Mouse (Mus musculus): Measurements from ENCODE around the gene Dennd1c.

Gene Dennd1c

GRCm38 (mm10) chr17:57078336-57078735 is at the start of gene Dennd1c:
Gene Dennd1c, minus strand, starts transcription at chr17:57078514.
- DNase-seq: no peak

DNA sequence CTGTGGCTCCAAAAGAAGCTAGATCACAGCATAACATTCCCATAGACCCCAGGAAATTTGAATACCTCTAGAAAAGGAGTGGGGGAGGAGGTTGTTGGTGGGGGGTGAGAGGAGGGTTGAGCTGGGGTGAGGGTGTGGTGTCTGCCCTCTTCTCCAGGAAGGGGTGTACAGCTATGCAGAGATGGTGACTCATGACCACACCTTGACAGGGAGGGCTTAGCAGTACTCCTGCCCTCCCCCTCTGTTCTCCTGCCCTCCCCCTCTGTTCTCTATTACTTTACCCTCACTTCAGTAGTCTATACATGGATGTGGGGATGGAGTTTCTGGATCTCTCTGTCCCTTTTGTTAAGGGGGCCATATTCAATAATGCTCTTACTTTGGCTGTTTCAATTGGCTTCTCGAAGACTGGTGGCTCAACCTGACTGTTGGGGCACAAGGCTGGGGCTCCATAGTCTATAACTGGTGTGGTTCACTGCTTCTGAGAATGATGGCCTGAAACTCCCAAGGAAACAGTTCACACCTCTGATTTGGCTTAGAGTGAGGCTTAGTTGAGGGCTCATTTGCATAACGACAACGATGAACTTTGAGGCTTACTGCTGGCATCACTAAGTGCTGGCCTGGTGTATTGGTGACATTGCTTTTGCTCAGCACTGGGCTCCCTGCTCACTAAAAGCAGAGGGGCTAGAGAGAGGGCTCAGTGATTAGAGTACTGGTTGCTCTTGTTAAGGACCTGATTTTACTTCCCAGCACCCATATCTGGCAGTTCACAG is 47.7 kb upstream of the Dennd1c start:
- no peak for DNase-seq

GRCm38 (mm10) chr17:57124792-57125191 is 46.5 kb upstream of the Dennd1c start:
- no peak for DNase-seq

DNA sequence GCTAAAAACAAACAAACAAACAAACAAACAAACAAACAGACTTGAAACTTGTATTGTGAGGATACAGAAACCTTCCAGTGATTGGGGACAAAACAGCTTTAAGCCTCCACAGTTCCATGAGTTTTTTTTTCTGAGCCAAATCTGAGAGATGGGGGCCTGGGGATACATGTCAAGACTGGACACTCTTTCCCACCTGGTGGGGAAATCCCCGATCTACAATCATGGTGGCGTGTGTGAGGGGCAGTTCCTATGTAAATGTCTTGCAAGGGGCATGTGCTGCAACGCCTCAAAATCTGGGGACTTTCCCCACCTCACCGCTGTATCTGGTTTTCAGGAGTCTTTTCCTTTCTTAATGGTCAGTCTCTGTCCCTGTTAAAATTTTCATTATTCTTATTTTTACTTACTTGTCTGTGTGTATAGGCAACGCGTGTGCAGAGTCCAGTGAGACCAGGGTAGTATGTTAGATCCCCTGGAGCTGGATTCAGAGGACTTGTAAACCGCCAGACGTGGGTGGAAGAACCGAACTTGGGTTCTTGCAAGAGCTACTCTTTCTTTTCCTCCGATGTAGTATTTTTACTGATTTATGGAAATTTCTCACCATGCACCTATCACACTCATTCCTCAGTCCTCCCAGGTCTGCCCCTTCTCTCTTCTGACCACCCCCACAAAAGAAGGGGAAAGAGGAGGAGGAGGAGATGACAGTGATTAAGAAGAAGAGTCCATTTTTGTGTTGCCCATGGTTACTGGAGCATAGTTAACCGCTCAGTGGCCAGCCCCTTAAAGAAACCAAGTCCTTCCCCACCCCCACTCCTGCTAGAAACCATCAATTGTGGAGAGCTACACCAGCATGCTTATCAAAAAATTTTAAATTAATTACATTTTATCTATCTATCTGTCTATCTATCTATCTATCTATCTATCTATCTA is 45.1 kb upstream of the Dennd1c start:
- DNase-seq: no peak

DNA sequence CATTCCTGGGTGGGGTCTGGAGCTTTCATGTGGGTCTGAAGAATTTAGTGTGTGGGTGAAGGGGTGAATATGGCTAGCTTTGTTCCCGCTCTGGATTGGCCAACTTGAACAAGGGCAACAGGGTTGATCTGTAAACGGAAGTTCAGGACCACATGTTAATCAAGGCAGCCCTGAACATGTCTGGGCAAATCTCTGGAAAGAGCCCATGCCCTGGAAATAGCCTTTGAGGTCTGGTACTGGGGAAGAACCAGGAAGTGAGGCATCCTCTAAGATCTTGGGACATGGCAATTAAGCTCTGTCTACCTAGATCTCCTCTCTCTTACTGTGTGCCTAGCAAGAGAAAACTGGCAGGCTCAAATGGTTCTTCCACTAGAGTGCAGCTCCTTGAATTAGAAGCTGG is 43.5 kb upstream of the Dennd1c start:
- no peak for DNase-seq

DNA sequence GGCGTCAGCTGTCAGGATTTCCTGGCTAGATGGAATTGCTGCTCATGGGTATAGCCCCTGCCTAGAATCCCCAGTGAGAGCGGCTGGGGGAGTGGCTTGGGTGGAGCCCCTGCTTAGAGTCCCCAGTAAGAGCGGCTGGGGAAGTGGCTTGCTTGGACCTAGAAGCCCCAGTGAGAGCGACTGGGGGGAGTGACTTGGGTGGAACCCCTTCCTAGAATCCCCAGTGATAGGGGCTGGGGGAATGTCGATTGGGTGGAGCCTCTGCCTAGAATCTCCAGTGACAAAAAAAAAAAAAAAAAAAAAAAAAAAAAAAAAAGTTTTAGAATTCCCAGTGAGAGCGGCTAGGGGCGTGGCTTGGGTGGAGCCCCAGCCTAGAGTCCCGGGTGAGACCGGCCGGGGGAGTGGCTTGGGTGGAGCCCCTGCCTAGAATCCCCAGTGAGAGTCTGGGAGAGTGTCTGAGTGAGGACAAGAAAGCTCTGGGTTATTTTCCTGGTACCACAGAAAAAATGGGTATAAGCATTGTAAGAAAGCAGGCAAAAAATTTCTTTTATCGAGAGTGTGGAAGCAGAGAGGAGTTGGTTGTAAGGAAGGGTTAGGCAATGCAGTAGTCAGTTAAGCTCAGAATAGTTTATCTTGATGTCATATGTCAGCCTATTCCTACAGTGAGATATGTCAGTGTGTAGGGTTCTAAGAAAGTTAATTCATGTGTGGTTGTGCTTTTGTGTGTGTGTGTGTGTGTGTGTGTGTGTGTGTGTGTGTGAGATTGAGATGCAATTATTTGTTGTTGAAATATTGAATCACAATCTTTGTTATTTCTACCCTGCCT is 40.4 kb upstream of the Dennd1c start:
- DNase-seq: no peak

GRCm38 (mm10) chr17:57116801-57117200 is 38.5 kb upstream of the Dennd1c start:
- no peak for DNase-seq

- DNase-seq: no peak
Observed at GRCm38 (mm10) chr17:57112768-57113474, 34.6 kb upstream of the Dennd1c start.

DNA sequence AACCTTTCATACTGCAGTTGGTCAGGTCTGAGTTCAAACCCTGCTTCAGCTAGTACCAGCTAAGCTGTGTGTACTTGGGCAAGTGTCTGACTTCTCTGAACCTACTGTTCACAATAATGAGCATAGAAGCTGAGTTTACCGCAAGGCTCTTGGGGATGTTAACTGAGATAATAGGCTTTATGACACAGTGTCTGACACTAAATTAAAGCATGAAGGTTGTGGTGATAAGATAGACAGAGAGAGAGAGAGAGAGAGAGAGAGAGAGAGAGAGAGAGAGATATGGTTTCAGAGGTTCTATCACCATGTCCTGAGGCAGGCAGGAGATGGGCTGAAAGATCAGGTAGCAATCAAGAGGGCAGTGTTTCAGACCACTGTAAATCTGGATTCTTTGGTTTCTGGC is 31.7 kb upstream of the Dennd1c start:
- DNase-seq: no peak

DNA sequence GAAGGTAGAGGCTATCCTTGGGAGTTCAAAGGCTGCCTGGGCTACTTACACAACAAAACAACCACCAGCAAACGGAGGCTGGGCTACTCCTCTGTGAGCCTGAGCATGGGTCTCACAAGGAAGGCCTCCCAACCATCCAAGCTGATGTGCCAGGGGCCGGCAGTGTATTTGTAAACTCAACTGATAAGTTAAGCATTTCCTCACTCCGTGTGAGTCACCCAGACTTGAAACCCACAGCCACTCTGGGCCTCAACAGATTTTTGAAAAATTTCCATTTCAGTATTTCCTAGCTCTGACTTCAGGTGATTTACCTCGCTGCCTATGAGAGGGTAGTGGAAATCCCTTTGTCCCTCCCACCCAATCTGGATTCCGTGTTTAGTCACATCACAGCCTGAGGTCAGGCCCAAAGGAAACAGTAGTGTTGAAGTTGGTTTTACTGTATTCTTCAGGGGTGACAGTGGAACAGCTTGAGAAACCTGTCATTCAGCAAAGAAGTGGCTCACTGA is 30.4 kb upstream of the Dennd1c start:
- no peak for DNase-seq

DNA sequence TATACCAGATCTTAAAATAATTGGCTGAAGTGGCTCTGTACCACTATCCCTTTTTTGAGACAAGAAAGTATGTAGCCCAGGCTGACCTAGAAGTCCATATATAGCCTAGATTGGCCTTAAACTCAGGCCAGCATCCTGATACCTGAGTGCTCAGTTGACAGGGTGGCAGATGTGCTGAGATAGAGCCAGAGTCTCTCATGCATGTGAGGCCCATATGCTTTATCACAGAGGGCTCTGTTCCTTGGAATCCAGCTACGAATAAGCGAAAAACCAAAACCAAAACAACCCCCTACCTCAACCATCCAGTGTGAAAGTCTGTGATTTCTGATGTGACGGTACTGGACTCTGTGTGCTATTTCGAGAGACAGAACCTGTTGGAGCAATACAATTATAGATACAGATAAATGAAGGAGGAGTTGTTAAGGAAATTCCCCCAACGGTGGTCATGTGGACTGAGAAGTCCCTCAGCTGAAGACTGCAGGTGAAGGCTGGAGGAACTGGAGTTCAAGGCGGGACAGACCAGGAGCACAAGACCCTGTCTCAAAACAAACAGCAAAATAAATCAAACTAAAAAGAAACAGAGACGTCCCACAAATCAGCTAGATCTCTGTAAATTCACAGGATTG is 29.8 kb upstream of the Dennd1c start:
- no peak for DNase-seq

DNA sequence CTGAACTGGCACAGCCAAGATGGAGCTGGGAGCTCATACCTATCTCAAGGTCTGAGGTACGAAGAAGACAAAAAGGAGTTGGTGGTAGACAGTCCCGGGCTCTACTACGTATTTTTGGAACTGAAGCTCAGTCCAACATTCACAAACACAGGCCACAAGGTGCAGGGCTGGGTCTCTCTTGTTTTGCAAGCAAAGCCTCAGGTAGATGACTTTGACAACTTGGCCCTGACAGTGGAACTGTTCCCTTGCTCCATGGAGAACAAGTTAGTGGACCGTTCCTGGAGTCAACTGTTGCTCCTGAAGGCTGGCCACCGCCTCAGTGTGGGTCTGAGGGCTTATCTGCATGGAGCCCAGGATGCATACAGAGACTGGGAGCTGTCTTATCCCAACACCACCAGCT is 28.8 kb upstream of the Dennd1c start:
- no peak for DNase-seq

- DNase-seq: no peak
Observed at GRCm38 (mm10) chr17:57106035-57106368, 27.7 kb upstream of the Dennd1c start.

- peak; percentile 51 for DNase-seq
Observed at GRCm38 (mm10) chr17:57105181-57106034, 27.1 kb upstream of the Dennd1c start, which contains the start of gene Tnfsf9. Gene Tnfsf9, plus strand, starts transcription at chr17:57105325.

GRCm38 (mm10) chr17:57104496-57104895 is 26.2 kb upstream of the Dennd1c start:
- DNase-seq: no peak

- no peak for DNase-seq
Observed at GRCm38 (mm10) chr17:57102276-57102675, 24.0 kb upstream of the Dennd1c start.

DNA sequence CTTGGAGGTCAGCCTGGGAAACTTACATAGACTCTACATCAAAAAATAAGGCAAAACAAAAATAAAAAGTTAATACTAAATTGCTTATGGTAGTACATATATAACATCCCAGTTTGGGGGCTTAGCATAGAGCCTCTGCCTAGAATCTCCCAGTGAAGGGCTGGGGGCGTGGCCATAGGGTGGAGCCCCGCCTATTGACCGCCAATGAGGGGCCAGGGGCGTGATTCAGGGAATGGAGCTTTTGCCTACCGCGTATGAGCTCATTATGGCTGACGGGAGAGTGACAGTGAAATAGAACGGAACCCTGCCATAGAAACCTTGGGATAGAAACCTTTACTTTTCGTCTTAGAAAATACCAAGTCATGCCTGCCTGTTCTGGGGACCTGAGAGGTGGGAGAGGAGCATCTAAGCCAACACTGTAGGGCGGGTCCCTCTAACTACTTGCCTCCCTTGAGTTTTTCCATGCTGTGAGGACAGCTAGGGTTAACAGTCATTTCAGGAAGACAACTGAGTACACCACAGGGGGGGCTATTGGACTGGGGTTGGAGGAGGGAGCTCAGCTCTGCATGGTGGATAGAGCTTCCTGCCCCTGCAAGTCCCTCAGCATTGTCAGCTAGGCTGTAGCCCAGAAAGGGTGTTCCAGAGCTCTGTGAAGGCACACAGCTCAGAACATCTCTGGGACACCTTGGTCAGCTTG is 21.5 kb upstream of the Dennd1c start:
- peak; percentile 17 for DNase-seq

GRCm38 (mm10) chr17:57098321-57098720 is 20.0 kb upstream of the Dennd1c start:
- no peak for DNase-seq

DNA sequence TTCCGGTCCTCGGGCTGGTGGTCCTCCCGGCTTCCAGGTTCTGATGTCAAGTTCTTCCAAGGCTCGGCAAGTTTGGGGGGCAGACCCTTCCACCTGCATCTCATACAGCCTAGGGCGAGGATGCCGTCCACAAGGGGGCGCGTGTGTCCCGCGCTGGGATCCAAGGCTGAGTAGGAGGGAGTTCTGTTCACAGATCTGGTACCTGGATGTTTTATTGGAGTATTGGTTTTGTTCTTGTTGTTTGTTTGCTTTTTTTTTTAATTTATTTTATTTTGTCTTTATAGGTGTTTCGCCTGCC is 18.3 kb upstream of the Dennd1c start:
- peak; percentile 87 for DNase-seq

All from cerebellum, adult 9-10 months (tissue).